Mouse (Mus musculus) thymus, adult 2 months (tissue): ENCODE data around the gene Stk32b.

Experiments used
- CTCF ChIP-seq: fragments of 200-500 bp; IDR thresholded peaks from 2 replicates; pipeline ENCODE4 v1.5.1; 2012; ENCODE audit warnings: mild to moderate bottlenecking, control low read depth, low read length, moderate library complexity, borderline replicate concordance; ENCODE audit not compliant: control insufficient read depth, poor library complexity, insufficient read depth; ENCODE audit errors: extremely low read depth
- POLR2A ChIP-seq: fragments of 200-500 bp; IDR thresholded peaks from 2 replicates; pipeline ENCODE4 v1.6.1; 2012; ENCODE audit warnings: mild to moderate bottlenecking, low read length, control low read depth, moderate library complexity; ENCODE audit not compliant: control insufficient read depth, poor library complexity, insufficient read depth; ENCODE audit errors: extremely low read depth

- TF ChIP-seq CTCF: no peak
- TF ChIP-seq POLR2A: no peak
These were observed 19.2 kb upstream of the Stk32b start for GRCm38 (mm10) chr5:37736213-37736612.
